ENCODE assay signal across 17 mouse cellular contexts in genomic region chr16:35623026-35623425, GRCm38 (mm10).
DNase-seq lines count a peak whose midpoint lies in the region; ATAC-seq and TF ChIP-seq lines count a peak whose summit lies in the region.
"Had no signal": no experiment of that assay in that cellular context is flagged by ENCODE, and none has a peak within 500 bp of the region (broad histone marks: within the 10 kb centered on the region; RNA-seq: fewer than 3 reads in every experiment).

No protein-coding gene starts in this region.

- no peaks in the 10 kb centered on the region for H3K27me3 ChIP-seq in embryonic facial prominence, embryonic 14.5 days (replicated peaks; ENCODE audit: control insufficient read depth, insufficient read depth, low read length)
- H3K27me3 ChIP-seq in embryonic facial prominence, embryonic 10.5 days (replicated peaks; ENCODE audit: low read depth, poor library complexity, severe bottlenecking), result 0 out of 2 replicates have a peak, but pooled peaks cover 7% of the 10 kb centered on the region
- no peaks in the 10 kb centered on the region for H3K27me3 ChIP-seq in lung, embryonic 14.5 days (ENCODE audit: insufficient read depth, low read length)
- H3K27me3 ChIP-seq: forebrain, embryonic 13.5 days; forebrain, embryonic 15.5 days had no signal

- H3K4me1 ChIP-seq in embryonic facial prominence, embryonic 14.5 days (ENCODE audit: control insufficient read depth, insufficient read depth, low read length), result peaks cover 4% of the 10 kb centered on the region; the same call in 1 of the 2 replicates
- H3K4me1 ChIP-seq in embryonic facial prominence, embryonic 10.5 days, result peaks cover 14% of the 10 kb centered on the region
- no peaks in the 10 kb centered on the region for H3K4me1 ChIP-seq in lung, embryonic 14.5 days (ENCODE audit: insufficient read depth)

- DNase-seq in embryonic facial prominence, embryonic 14.5 days (ENCODE audit: low spot score), result peak; percentile 19
- DNase-seq in embryonic facial prominence, embryonic 10.5 days (ENCODE audit: low spot score), result no peak
- DNase-seq in lung, embryonic 14.5 days, result peak; percentile 17
- no peak for DNase-seq in lung, postnatal 4 days
- DNase-seq in 3T3-L1 (ENCODE audit: low read depth, low spot score), result peak; percentile 38
- no peak for DNase-seq in gastrocnemius, postnatal 25 days
- DNase-seq: adrenal gland, adult 2 months; adrenal gland, postnatal 10 days; adrenal gland, postnatal 25 days; cerebellum, adult 11-12 months; cerebellum, adult 2 months; cerebellum, adult 9-10 months; cerebellum, postnatal 25 days; forebrain, postnatal 0 days had no signal

- H3K36me3 ChIP-seq in embryonic facial prominence, embryonic 14.5 days (ENCODE audit: control insufficient read depth, insufficient read depth, low read length), result no peaks in the 10 kb centered on the region
- no peaks in the 10 kb centered on the region for H3K36me3 ChIP-seq in embryonic facial prominence, embryonic 10.5 days (replicated peaks)
- H3K36me3 ChIP-seq in lung, embryonic 14.5 days (ENCODE audit: insufficient read depth), result no peaks in the 10 kb centered on the region
- H3K36me3 ChIP-seq: embryonic facial prominence, embryonic 13.5 days; forebrain, embryonic 15.5 days had no signal

- no peak for ATAC-seq in embryonic facial prominence, embryonic 14.5 days (ENCODE audit: low read depth)
- ATAC-seq in lung, embryonic 14.5 days (ENCODE audit: insufficient read depth), result no peak
- ATAC-seq: forebrain, embryonic 13.5 days; forebrain, embryonic 15.5 days; forebrain, postnatal 0 days had no signal

- TF ChIP-seq CTCF in lung, embryonic 14.5 days (IDR thresholded peaks at IDR 0.05; ENCODE audit: low read depth), result no peak

- no peak overlapping the region for H3K9ac ChIP-seq in embryonic facial prominence, embryonic 14.5 days (ENCODE audit: low read depth, low read length)
- no peak overlapping the region for H3K9ac ChIP-seq in lung, embryonic 14.5 days
- H3K9ac ChIP-seq: embryonic facial prominence, embryonic 13.5 days; forebrain, embryonic 13.5 days; forebrain, embryonic 15.5 days; forebrain, postnatal 0 days had no signal

- H3K4me3 ChIP-seq in embryonic facial prominence, embryonic 14.5 days (ENCODE audit: low read depth, low read length), result no peak overlapping the region
- no peak overlapping the region for H3K4me3 ChIP-seq in embryonic facial prominence, embryonic 10.5 days
- H3K4me3 ChIP-seq in lung, embryonic 14.5 days (ENCODE audit: low read depth, low read length), result no peak overlapping the region
- H3K4me3 ChIP-seq: embryonic facial prominence, embryonic 13.5 days; forebrain, embryonic 13.5 days; forebrain, embryonic 15.5 days had no signal

- no peak overlapping the region for H3K4me2 ChIP-seq in embryonic facial prominence, embryonic 14.5 days (ENCODE audit: low read depth, low read length)
- no peak overlapping the region for H3K4me2 ChIP-seq in lung, embryonic 14.5 days
- H3K4me2 ChIP-seq: embryonic facial prominence, embryonic 13.5 days; forebrain, embryonic 13.5 days; forebrain, embryonic 15.5 days had no signal

- no peaks in the 10 kb centered on the region for H3K9me3 ChIP-seq in embryonic facial prominence, embryonic 14.5 days (ENCODE audit: control insufficient read depth, low read length)
- H3K9me3 ChIP-seq in embryonic facial prominence, embryonic 10.5 days, result no peaks in the 10 kb centered on the region
- H3K9me3 ChIP-seq in lung, embryonic 14.5 days (ENCODE audit: low read depth, low read length), result no peaks in the 10 kb centered on the region
- H3K9me3 ChIP-seq: embryonic facial prominence, embryonic 13.5 days; forebrain, embryonic 13.5 days; forebrain, embryonic 15.5 days had no signal

- 93% methylated on average over 2 of the region's 2 CpGs for WGBS in embryonic facial prominence, embryonic 14.5 days
- WGBS in embryonic facial prominence, embryonic 10.5 days, result 89% methylated on average over 2 of the region's 2 CpGs
- WGBS in lung, embryonic 14.5 days, result 64% methylated on average over 2 of the region's 2 CpGs

- no peak overlapping the region for H3K27ac ChIP-seq in embryonic facial prominence, embryonic 14.5 days (replicated peaks; ENCODE audit: low read depth, low read length)
- no peak overlapping the region for H3K27ac ChIP-seq in embryonic facial prominence, embryonic 10.5 days (replicated peaks)
- no peak overlapping the region for H3K27ac ChIP-seq in lung, embryonic 14.5 days (ENCODE audit: low read depth)
- H3K27ac ChIP-seq: embryonic facial prominence, embryonic 13.5 days; forebrain, embryonic 13.5 days; forebrain, embryonic 15.5 days had no signal

Comparison
In these comparisons a context has a peak if more than half of its experiments do, and no peak if none do; other contexts are left out.
1. DNase-seq: peak in embryonic facial prominence, embryonic 14.5 days (single experiment), lung, embryonic 14.5 days (single experiment) and 3T3-L1 (single experiment); none in embryonic facial prominence, embryonic 10.5 days (single experiment), lung, postnatal 4 days (0 of 2) and gastrocnemius, postnatal 25 days (single experiment).